Mouse (Mus musculus) gastrocnemius, postnatal 4 days (tissue): Measurements from ENCODE around the gene Gls. TPM values are rescaled to one million over a fixed set of nuclear protein-coding genes. Genes with fewer than 3 reads are reported as not detected.
A peak's percentile ranks its signal among the peaks of the same experiment; 100 is the strongest.

ENCODE experiments used
- DNase-seq, 2 experiments: peaks; one replicate each; pipeline ENCODE4 v3.0.0; 2021 to 2022; ENCODE audit warnings: low spot score in 2 of 2, mixed read lengths in 2 of 2
- total RNA-seq, 2 experiments: library from RNA; stranded (reverse); gene quantifications; 2 replicates each; pipeline ENCODE4 v1.2.3; 2021

Gene Gls
- total RNA-seq, 2 experiments from 2014 or later = 60.2 to 71.3 TPM

DNA sequence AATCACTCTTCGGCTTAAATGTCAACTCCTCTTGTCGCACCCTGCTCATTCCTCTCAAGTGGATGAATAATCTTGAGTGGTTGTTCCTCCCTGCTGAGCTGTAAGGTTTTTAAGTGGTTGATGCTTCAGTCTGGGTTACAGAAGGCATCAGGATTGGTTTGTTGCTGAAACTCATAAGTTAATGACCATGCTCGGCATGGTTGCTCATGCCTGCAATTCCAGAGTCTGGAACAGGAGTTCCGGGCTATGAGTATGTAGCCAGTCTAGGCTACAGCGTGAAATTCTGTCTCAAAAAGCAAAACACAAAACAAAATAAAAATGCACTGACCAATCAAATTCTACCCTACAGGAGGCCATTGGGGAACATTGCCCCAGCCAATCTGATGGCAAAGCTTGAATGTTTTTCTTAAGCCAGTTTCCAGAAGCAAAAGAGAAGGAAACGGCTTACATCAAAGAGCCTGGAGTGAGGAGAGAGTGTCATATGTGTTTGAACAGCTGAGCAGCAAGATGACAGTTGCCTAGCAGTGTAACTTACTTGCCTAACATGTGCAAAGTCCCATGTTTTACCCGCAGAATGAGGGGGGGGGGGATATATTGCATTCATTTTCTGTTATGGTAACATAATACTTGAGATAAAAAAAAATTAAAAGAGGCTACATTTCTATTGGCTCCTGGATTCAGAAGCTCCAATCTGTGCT is 18.2 kb upstream of the Gls start:
- no peak for DNase-seq

DNA sequence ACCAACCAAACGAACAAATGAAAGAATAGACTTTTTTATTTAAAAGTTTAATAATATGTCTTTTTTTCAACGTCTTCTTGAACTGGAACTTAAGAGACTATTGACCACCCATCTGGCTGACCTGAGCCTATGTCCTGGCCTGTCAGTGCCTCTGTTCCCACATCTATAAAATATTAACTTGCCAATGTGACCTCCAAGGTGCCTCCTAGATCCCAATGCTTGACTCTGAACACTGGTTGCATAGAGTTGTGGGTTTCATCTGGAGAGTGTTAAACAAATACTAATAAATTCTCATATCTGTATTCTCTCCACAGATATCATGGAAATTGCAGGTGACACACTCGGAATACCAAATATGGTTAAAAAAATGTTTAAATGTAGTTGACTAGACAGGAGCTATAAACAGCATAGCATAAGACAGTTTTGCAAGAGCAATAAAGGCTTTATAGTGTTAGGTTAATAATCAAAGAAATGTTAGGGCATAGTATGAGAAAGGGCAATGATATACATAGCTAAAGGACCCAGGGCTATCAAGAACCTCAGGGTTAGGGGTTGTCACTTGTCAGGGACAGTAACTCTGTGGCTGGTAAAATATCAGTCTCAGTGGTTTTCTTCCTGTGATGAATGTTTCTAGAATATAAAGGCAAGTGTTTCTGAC is 16.0 kb upstream of the Gls start:
- no peak for DNase-seq

- no peak for DNase-seq
Observed at GRCm38 (mm10) chr1:52242270-52242669, 9.2 kb upstream of the Gls start.

DNA sequence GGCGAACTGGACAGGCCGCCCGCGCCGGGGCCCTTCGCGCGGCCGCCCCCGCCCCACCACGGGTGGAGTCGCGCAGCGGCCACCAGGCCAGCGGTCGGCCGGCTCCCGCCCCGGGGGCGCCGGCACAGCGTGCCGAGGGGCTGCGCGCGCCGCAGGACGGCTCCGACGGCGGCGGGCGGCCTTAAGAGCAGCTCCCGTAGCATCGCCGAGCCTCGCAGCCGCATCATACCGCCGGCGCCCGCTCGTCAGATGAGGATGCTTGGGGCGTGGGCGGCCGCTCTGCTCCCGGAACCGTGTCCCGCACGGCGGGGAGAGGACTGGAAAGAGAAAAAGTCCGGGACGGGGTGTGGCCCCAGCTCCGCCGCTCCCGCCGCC is 279 bp downstream of the Gls start:
- no peak for DNase-seq

DNA sequence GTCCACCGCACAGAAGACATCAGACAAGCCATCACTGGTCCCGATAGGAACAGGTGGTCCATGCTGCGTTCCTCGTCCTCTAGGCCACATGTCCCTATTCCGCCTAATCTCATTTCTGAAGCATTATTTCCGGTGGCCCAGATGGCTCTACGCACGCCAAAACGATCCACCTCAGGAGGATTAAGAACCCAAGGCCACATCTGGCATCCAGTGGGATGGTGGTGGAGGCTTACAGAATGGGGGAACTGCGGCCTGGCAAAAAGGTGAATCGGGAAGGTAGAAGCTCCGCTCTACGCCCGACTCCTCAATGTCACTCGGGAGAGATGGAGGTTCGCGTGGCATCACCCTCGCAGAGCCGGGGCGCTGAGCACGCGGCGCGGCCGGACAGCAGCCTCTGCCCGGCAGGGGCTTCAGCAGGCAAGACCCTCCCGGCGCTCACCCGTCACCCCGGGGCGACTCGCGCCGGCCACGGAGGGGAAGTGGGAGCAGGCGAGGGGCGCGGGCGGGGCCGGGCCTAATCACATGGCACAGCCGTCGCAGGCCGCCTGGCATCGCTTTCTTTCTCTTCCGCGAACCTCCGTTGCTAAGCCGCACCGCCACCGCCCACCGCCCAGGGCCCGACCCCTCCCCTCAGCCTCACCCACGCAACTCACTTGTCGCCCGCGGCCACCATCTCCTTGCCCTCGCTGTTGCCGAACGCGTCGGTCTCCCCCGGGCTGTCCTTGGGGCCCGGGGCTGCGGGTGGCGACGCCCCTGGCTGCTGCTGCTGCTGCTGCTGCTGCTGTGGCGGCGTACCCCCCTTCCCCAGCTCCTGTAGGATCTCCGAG is 880 bp downstream of the Gls start:
- DNase-seq = peak; percentile 25 to 63

DNA sequence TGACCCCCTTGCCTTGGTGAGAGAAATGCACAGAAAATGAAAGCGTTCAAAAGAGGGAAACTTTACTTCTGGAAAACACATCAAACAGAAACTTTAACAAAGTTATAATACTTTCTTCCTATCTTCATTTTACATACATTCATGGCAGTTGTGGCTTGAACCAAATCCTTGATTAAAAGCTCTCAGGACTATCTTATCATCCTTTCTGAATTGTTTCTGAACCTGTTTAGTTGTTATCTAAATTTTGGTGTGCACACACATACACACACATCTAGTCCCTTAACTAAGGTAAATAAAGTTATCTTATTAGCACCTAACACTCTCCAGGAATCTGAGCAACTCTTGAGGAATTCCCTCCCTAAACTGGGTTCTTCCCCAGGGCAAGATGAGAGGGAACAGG is 2.6 kb downstream of the Gls start:
- no peak for DNase-seq

GRCm38 (mm10) chr1:52228178-52228577 is 4.9 kb downstream of the Gls start:
- no peak for DNase-seq

- DNase-seq = no peak
Observed at GRCm38 (mm10) chr1:52226416-52226815, 6.6 kb downstream of the Gls start.

- no peak for DNase-seq
Observed at GRCm38 (mm10) chr1:52216766-52217165, 16.3 kb downstream of the Gls start.

DNA sequence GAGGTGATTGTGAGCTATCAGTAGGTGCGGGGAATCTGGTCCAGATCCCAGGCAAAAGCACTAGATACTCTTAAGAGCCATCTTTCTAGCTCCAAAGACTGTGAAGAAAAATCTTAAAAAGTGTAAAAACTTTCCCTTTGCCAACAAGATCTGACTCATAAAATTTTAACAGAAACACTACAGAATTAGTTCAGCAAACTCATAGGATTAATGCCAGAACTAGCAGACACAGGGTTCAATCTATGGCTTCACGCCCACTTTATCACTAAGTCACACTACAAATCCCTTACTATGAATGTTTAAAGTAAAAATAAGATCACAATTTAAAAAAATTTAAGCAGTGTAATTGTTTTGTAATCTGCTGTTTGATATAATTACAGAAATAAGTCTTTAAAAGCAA is 50.0 kb downstream of the Gls start:
- no peak for DNase-seq

DNA sequence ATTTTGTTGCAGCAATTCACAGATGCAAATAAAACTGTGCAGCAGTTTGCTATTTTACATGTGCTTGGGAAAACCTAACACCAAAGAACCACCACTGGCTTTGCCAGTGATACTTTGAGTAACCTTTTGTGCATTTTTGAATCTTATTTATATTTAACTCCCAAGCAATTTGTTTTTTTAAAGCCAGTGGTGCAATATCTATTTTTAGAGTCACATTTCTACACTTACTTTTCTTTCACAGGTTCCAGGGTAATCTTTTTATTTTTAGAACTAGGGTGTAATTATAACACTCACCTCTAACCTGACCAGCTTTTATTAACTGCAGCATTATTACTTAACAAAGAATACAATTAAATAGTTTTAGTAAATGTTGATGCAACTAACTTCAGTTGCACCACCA is 51.0 kb downstream of the Gls start:
- no peak for DNase-seq

DNA sequence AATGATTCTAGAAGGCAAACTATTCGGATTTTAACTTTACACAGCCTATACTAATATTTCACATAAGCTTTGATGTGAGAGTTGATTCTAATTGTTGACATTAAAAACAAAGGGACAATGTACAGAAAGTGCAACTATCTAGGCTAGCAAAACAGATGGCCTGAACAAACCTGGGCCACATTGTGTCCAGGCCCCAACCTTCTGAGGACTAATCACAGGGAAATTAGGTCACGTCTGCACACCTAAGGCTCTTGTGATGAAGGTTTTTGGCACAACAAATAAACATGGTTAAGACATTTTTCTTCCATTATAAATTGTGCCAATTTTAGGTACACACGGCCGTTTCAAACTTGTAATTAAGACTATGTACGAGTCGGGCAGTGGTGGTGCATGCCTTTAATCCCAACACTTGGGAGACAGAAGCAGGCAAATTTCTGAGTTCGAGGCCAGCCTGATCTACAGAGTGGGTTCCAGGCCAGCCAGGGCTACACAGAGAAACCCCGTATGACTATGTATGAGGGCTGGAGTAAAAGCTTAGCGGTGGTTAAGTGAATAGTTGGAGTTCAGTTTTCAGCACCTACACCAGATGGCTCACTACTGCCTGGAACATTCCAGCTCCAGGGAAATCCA is 53.0 kb downstream of the Gls start:
- DNase-seq = no peak

GRCm38 (mm10) chr1:52176999-52177398 is 56.0 kb downstream of the Gls start:
- no peak for DNase-seq

- DNase-seq = no peak
Observed at GRCm38 (mm10) chr1:52175983-52176382, 57.0 kb downstream of the Gls start.

- DNase-seq = no peak
Observed at GRCm38 (mm10) chr1:52175321-52175720, 57.7 kb downstream of the Gls start.

- DNase-seq = no peak
Observed at GRCm38 (mm10) chr1:52171271-52171670, 61.8 kb downstream of the Gls start.

- no peak for DNase-seq
Observed at GRCm38 (mm10) chr1:52170747-52171146, 62.3 kb downstream of the Gls start.

DNA sequence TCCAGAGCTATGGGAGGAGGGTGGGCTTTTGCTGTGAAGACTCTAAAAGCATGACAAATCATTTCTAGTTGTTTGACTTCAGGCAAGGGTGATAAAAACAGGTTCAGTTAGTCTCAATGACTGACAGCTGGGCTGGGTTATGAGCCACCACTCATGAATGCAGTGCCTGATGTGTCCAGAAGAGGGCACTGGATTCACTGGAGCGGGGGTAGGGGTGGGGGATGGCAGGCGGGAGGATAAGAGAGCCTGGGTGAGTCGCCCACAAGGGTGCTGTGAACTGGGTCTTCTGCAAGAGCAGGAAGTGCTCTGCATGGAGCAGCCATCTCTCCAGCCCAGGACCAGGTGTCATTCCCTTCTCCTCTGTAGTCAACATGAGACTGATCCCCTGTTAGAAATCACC is 63.0 kb downstream of the Gls start:
- no peak for DNase-seq

- DNase-seq = no peak
Observed at GRCm38 (mm10) chr1:52166652-52167220, 66.3 kb downstream of the Gls start.

DNA sequence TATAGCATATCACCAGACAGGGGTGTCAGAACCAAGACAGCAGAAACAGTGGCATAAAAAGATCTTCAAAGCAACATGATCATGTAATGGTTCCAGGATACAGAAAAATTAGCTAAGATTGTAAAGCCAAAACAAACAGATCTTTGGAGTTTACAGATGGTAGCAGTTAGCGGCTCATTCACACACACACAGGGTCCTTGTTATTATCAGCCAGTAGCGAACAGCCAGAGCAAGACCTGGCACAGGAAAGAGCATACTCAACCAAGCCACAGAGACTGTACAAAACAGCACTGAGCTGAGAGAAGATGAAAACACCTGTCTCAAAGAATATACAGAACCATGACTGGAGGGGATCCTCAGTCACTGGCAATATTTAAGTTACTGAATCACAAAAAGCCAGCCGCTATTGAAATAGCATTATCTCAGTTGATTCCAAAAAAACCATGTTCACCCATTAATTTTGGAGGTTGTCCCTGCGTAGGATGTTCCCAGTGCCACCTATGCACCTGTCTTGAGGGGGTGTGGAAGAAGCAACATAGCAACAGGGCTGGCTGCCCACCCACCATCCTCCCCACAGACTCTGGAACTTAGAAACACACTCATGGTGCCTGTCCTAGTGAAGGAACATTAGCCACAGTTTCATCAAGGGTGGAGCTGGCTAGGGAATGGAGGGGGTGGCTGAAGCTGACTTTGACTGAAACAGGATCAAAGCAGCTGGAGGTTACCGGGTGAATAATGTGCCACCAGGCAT is 69.2 kb downstream of the Gls start:
- no peak for DNase-seq

DNA sequence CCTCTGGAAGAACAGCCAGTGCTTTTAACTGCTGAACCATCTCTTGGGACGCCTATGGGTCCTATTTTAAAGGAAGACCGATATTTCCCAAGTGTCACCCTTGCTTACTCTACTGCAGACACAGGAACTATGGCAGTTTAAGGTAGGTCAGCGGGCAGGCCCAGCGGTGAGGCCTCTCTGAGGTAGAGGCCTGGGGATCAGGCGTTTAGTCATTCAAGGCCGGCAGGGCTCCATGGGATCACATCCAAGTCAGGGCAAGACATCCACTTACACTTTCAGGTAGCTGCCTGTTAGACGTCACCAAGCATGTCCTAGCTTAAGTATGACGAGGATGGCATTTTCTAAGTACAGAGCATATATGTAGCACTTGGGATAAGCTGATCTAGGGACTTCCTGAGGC is 71.9 kb downstream of the Gls start:
- DNase-seq = no peak
